Mouse (Mus musculus): ENCODE data around the gene Farp1. TPM values are rescaled to one million over a fixed set of nuclear protein-coding genes. Genes with fewer than 3 reads are reported as not detected.
A peak's percentile ranks its signal among the peaks of the same experiment; 100 is the strongest.

Farp1 gene
- polyA plus RNA-seq, 1 experiment from 2014 or later: 19.1 TPM

- peaks cover 2 to 8% of the 10 kb centered on the region in 2 experiments for H3K4me1 ChIP-seq (ENCODE audit: control insufficient read depth in 2 of 2, insufficient read depth in 2 of 2, low read length in 2 of 2)
- H3K4me2 ChIP-seq (ENCODE audit: low read length): no peak overlapping the region
- WGBS: 82% methylated on average over 5 of the region's 5 CpGs
- no peak overlapping the region for H3K9ac ChIP-seq (ENCODE audit: low read length)
- no peak for ATAC-seq (ENCODE audit: insufficient number of reproducible peaks, insufficient read depth, low FRiP score, low read depth)
- H3K27ac ChIP-seq (replicated peaks in 1 of 2; ENCODE audit: control insufficient read depth in 1 of 2, insufficient read depth in 1 of 2, low read depth in 2 of 2, low read length in 2 of 2): no peak overlapping the region
- no peaks in the 10 kb centered on the region for H3K27me3 ChIP-seq (ENCODE audit: control insufficient read depth, insufficient read depth, low read length)
- H3K36me3 ChIP-seq (ENCODE audit: control insufficient read depth, insufficient read depth, low read length): no peaks in the 10 kb centered on the region
- no peaks in the 10 kb centered on the region for H3K9me3 ChIP-seq (ENCODE audit: control insufficient read depth, low read length)
- H3K4me3 ChIP-seq (ENCODE audit: control insufficient read depth in 1 of 2, insufficient read depth in 1 of 2, low read depth in 1 of 2, low read length in 2 of 2): no peak overlapping the region
These were observed 12.6 kb upstream of the Farp1 start for GRCm38 (mm10) chr14:121022403-121022802.

- peak overlapping the region; percentile 42 to 59; a peak in 1 of 4 replicates for H3K27ac ChIP-seq (replicated peaks in 1 of 2; ENCODE audit: control insufficient read depth in 1 of 2, insufficient read depth in 1 of 2, low read depth in 2 of 2, low read length in 2 of 2)
- H3K36me3 ChIP-seq (ENCODE audit: control insufficient read depth, insufficient read depth, low read length): no peaks in the 10 kb centered on the region
- peaks cover 2 to 8% of the 10 kb centered on the region in 2 experiments for H3K4me1 ChIP-seq (ENCODE audit: control insufficient read depth in 2 of 2, insufficient read depth in 2 of 2, low read length in 2 of 2)
- no peaks in the 10 kb centered on the region for H3K27me3 ChIP-seq (ENCODE audit: control insufficient read depth, insufficient read depth, low read length)
- H3K9me3 ChIP-seq (ENCODE audit: control insufficient read depth, low read length): 0 out of 2 replicates have a peak, but pooled peaks cover 4% of the 10 kb centered on the region
- ATAC-seq (ENCODE audit: insufficient number of reproducible peaks, insufficient read depth, low FRiP score, low read depth): no peak
- 45% methylated on average over 8 of the region's 8 CpGs for WGBS
- no peak overlapping the region for H3K9ac ChIP-seq (ENCODE audit: low read length)
- H3K4me3 ChIP-seq (ENCODE audit: control insufficient read depth in 1 of 2, insufficient read depth in 1 of 2, low read depth in 1 of 2, low read length in 2 of 2): no peak overlapping the region
- peak overlapping the region; percentile 14; the same call in 1 of the 2 replicates for H3K4me2 ChIP-seq (ENCODE audit: low read length)
These were observed 9.6 kb upstream of the Farp1 start for GRCm38 (mm10) chr14:121025381-121025780.

- H3K4me1 ChIP-seq (ENCODE audit: control insufficient read depth in 2 of 2, insufficient read depth in 2 of 2, low read length in 2 of 2): peaks cover 8 to 11% of the 10 kb centered on the region in 2 experiments
- no peak overlapping the region for H3K27ac ChIP-seq (replicated peaks in 1 of 2; ENCODE audit: control insufficient read depth in 1 of 2, insufficient read depth in 1 of 2, low read depth in 2 of 2, low read length in 2 of 2)
- ATAC-seq (ENCODE audit: insufficient number of reproducible peaks, insufficient read depth, low FRiP score, low read depth): no peak
- H3K4me2 ChIP-seq (ENCODE audit: low read length): no peak overlapping the region
- no peaks in the 10 kb centered on the region for H3K27me3 ChIP-seq (ENCODE audit: control insufficient read depth, insufficient read depth, low read length)
- H3K9me3 ChIP-seq (ENCODE audit: control insufficient read depth, low read length): 0 out of 2 replicates have a peak, but pooled peaks cover 4% of the 10 kb centered on the region
- no peak overlapping the region for H3K4me3 ChIP-seq (ENCODE audit: control insufficient read depth in 1 of 2, insufficient read depth in 1 of 2, low read depth in 1 of 2, low read length in 2 of 2)
- H3K36me3 ChIP-seq (ENCODE audit: control insufficient read depth, insufficient read depth, low read length): no peaks in the 10 kb centered on the region
- no peak overlapping the region for H3K9ac ChIP-seq (ENCODE audit: low read length)
- 83% methylated on average over 2 of the region's 2 CpGs for whole genome bisulfite sequencing
These were observed 3.6 kb upstream of the Farp1 start for GRCm38 (mm10) chr14:121031396-121031795.

GRCm38 (mm10) chr14:121034525-121034924, 475 bp upstream of the Farp1 start:
- ATAC-seq (ENCODE audit: insufficient number of reproducible peaks, insufficient read depth, low FRiP score, low read depth): no peak
- H3K4me2 ChIP-seq (ENCODE audit: low read length): peak overlapping the region; percentile 91
- H3K36me3 ChIP-seq (ENCODE audit: control insufficient read depth, insufficient read depth, low read length): no peaks in the 10 kb centered on the region
- no peaks in the 10 kb centered on the region for H3K9me3 ChIP-seq (ENCODE audit: control insufficient read depth, low read length)
- peak overlapping the region; percentile 94 for H3K9ac ChIP-seq (ENCODE audit: low read length)
- 32% methylated on average over 10 of the region's 10 CpGs for WGBS
- no peaks in the 10 kb centered on the region for H3K27me3 ChIP-seq (ENCODE audit: control insufficient read depth, insufficient read depth, low read length)
- H3K4me1 ChIP-seq (ENCODE audit: control insufficient read depth in 2 of 2, insufficient read depth in 2 of 2, low read length in 2 of 2): peaks cover 18 to 33% of the 10 kb centered on the region in 2 experiments
- no peak overlapping the region for H3K27ac ChIP-seq (replicated peaks in 1 of 2; ENCODE audit: control insufficient read depth in 1 of 2, insufficient read depth in 1 of 2, low read depth in 2 of 2, low read length in 2 of 2)
- peak overlapping the region; percentile 75 to 82 for H3K4me3 ChIP-seq (ENCODE audit: control insufficient read depth in 1 of 2, insufficient read depth in 1 of 2, low read depth in 1 of 2, low read length in 2 of 2)

- peak; percentile 74 for ATAC-seq (ENCODE audit: insufficient number of reproducible peaks, insufficient read depth, low FRiP score, low read depth)
- under 1% methylated on average over 75 of the region's 100 CpGs for WGBS
- Histone ChIP-seq H3K4me2 (ENCODE audit: low read length) (peak overlapping the region; percentile 91), H3K4me3 (ENCODE audit: control insufficient read depth in 1 of 2, insufficient read depth in 1 of 2, low read depth in 1 of 2, low read length in 2 of 2) (peak overlapping the region; percentile 75 to 82), H3K36me3 (ENCODE audit: control insufficient read depth, insufficient read depth, low read length) (no peaks in the 10 kb centered on the region), H3K27ac (replicated peaks in 1 of 2; ENCODE audit: control insufficient read depth in 1 of 2, insufficient read depth in 1 of 2, low read depth in 2 of 2, low read length in 2 of 2) (peak overlapping the region; percentile 60 to 88), H3K9ac (ENCODE audit: low read length) (peak overlapping the region; percentile 94), H3K27me3 (ENCODE audit: control insufficient read depth, insufficient read depth, low read length) (no peaks in the 10 kb centered on the region), H3K9me3 (ENCODE audit: control insufficient read depth, low read length) (no peaks in the 10 kb centered on the region), H3K4me1 (ENCODE audit: control insufficient read depth in 2 of 2, insufficient read depth in 2 of 2, low read length in 2 of 2) (peaks cover 18 to 33% of the 10 kb centered on the region in 2 experiments)
These were observed 868 bp downstream of the Farp1 start for GRCm38 (mm10) chr14:121035663-121036473.

- WGBS: 2% methylated on average over 19 of the region's 19 CpGs
- no peaks in the 10 kb centered on the region for H3K36me3 ChIP-seq (ENCODE audit: control insufficient read depth, insufficient read depth, low read length)
- H3K4me2 ChIP-seq (ENCODE audit: low read length): peak overlapping the region; percentile 91
These were observed 1.7 kb downstream of the Farp1 start for GRCm38 (mm10) chr14:121036612-121037221.

GRCm38 (mm10) chr14:121037276-121037675, 2.3 kb downstream of the Farp1 start:
- no peak for ATAC-seq (ENCODE audit: insufficient number of reproducible peaks, insufficient read depth, low FRiP score, low read depth)
- Histone ChIP-seq H3K27ac (replicated peaks in 1 of 2; ENCODE audit: control insufficient read depth in 1 of 2, insufficient read depth in 1 of 2, low read depth in 2 of 2, low read length in 2 of 2) (peak overlapping the region; percentile 60 to 88), H3K9ac (ENCODE audit: low read length) (peak overlapping the region; percentile 94), H3K9me3 (ENCODE audit: control insufficient read depth, low read length) (no peaks in the 10 kb centered on the region), H3K4me3 (ENCODE audit: control insufficient read depth in 1 of 2, insufficient read depth in 1 of 2, low read depth in 1 of 2, low read length in 2 of 2) (peak overlapping the region; percentile 75 to 82), H3K27me3 (ENCODE audit: control insufficient read depth, insufficient read depth, low read length) (no peaks in the 10 kb centered on the region), H3K4me2 (ENCODE audit: low read length) (peak overlapping the region; percentile 91), H3K4me1 (ENCODE audit: control insufficient read depth in 2 of 2, insufficient read depth in 2 of 2, low read length in 2 of 2) (peaks cover 18 to 33% of the 10 kb centered on the region in 2 experiments), H3K36me3 (ENCODE audit: control insufficient read depth, insufficient read depth, low read length) (no peaks in the 10 kb centered on the region)
- 32% methylated on average over 7 of the region's 7 CpGs for WGBS

More at GRCm38 (mm10) chr14:121036612-121037221, 1.7 kb downstream of the Farp1 start:
- peak overlapping the region; percentile 60 to 88 for H3K27ac ChIP-seq (replicated peaks in 1 of 2; ENCODE audit: control insufficient read depth in 1 of 2, insufficient read depth in 1 of 2, low read depth in 2 of 2, low read length in 2 of 2)
- H3K4me3 ChIP-seq (ENCODE audit: control insufficient read depth in 1 of 2, insufficient read depth in 1 of 2, low read depth in 1 of 2, low read length in 2 of 2): peak overlapping the region; percentile 75 to 82
- no peaks in the 10 kb centered on the region for H3K27me3 ChIP-seq (ENCODE audit: control insufficient read depth, insufficient read depth, low read length)
- ATAC-seq (ENCODE audit: insufficient number of reproducible peaks, insufficient read depth, low FRiP score, low read depth): no peak
- peaks cover 18 to 33% of the 10 kb centered on the region in 2 experiments for H3K4me1 ChIP-seq (ENCODE audit: control insufficient read depth in 2 of 2, insufficient read depth in 2 of 2, low read length in 2 of 2)
- H3K9me3 ChIP-seq (ENCODE audit: control insufficient read depth, low read length): no peaks in the 10 kb centered on the region
- H3K9ac ChIP-seq (ENCODE audit: low read length): peak overlapping the region; percentile 94

Data from heart, embryonic 14.5 days (tissue).